ENCODE assay signal across 15 mouse cellular contexts in the genomic region with DNA sequence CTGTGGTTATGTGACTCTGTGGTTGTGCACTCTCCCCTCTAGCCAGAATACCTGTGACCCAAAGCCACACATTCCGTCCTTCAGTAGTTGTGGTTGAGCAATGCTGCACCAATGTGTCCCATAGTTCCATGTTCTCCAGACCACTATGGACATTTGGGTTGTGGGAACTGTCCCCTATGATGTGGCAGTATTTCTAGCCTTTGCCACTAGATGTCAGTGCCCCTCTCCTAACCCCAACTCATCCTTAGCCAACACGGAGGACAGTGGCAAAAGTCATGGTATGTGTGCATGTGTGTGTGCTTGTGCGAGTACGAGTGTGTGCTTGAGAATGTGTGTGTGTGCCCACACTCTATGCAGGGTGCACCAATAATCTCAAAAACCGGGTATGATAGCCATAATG. TPM values are rescaled to one million over a fixed set of nuclear protein-coding genes. Genes with fewer than 3 reads are reported as not detected.
A peak's percentile ranks its signal among the peaks of the same experiment; 100 is the strongest.
DNase-seq lines count a peak whose midpoint lies in the region; ATAC-seq and TF ChIP-seq lines count a peak whose summit lies in the region.
"Had no signal": no experiment of that assay in that cellular context is flagged by ENCODE, and none has a peak within 500 bp of the region (broad histone marks: within the 10 kb centered on the region; RNA-seq: fewer than 3 reads in every experiment).

No protein-coding gene starts in this region.

- no peak overlapping the region for H3K27ac ChIP-seq in kidney, adult 2 months (ENCODE audit: insufficient read depth, low read depth, low read length)
- no peak overlapping the region for H3K27ac ChIP-seq in kidney, embryonic 15.5 days
- H3K27ac ChIP-seq in ES-E14 (ENCODE audit: insufficient read depth, low read depth, low read length, poor library complexity, severe bottlenecking) = no peak overlapping the region
- H3K27ac ChIP-seq: forebrain, embryonic 13.5 days; heart, embryonic 13.5 days had no signal

- H3K4me2 ChIP-seq in kidney, embryonic 15.5 days = no peak overlapping the region
- H3K4me2 ChIP-seq: forebrain, embryonic 13.5 days; heart, embryonic 13.5 days had no signal

- no peak for ATAC-seq in kidney, embryonic 15.5 days (replicated peaks; ENCODE audit: low FRiP score)
- ATAC-seq: forebrain, embryonic 13.5 days; hindbrain, embryonic 16.5 days had no signal

- no peak overlapping the region for H3K4me3 ChIP-seq in kidney, adult 2 months (ENCODE audit: insufficient read depth, low read depth, low read length)
- no peak overlapping the region for H3K4me3 ChIP-seq in kidney, embryonic 15.5 days (replicated peaks)
- H3K4me3 ChIP-seq in C2C12 (ENCODE audit: insufficient read depth, poor library complexity, severe bottlenecking) = no peak overlapping the region
- H3K4me3 ChIP-seq in ES-E14 (ENCODE audit: insufficient read depth in 1 of 2, low read depth in 1 of 2, low read length in 2 of 2, poor library complexity in 1 of 2, severe bottlenecking in 1 of 2) = no peak overlapping the region
- H3K4me3 ChIP-seq in megakaryocyte, embryonic 14.5 days (replicated peaks) = peak overlapping the region; percentile 11
- H3K4me3 ChIP-seq: forebrain, embryonic 13.5 days; heart, embryonic 13.5 days had no signal

- H3K9me3 ChIP-seq in kidney, embryonic 15.5 days (replicated peaks) = no peaks in the 10 kb centered on the region
- H3K9me3 ChIP-seq in ES-E14 (ENCODE audit: control insufficient read depth, insufficient read depth, low read depth, low read length) = no peaks in the 10 kb centered on the region
- H3K9me3 ChIP-seq in megakaryocyte, embryonic 14.5 days = peaks cover 5% of the 10 kb centered on the region
- H3K9me3 ChIP-seq: forebrain, embryonic 13.5 days; heart, embryonic 13.5 days had no signal

- 43% methylated on average over 5 of the region's 5 CpGs for WGBS in kidney, adult 2 months
- WGBS in kidney, embryonic 15.5 days = 43% methylated on average over 5 of the region's 5 CpGs

- H3K9ac ChIP-seq in kidney, embryonic 15.5 days = no peak overlapping the region
- no peak overlapping the region for H3K9ac ChIP-seq in ES-E14 (ENCODE audit: insufficient read depth, low read depth, low read length, poor library complexity, severe bottlenecking)
- H3K9ac ChIP-seq: forebrain, embryonic 13.5 days; heart, embryonic 13.5 days had no signal

- no peak for DNase-seq in kidney, adult 2 months
- DNase-seq in ES-E14 (ENCODE audit: low read depth, low spot score) = no peak
- DNase-seq in B cell, adult 2 months = no peak
- no peak for DNase-seq in thymus, postnatal 36 days
- DNase-seq: lung, postnatal 14 days; right cerebral cortex, adult 18-20 months had no signal

- no peaks in the 10 kb centered on the region for H3K79me3 ChIP-seq in C2C12 (ENCODE audit: low read depth)

- in situ Hi-C loops in ES-E14 (cut with MboI; ENCODE audit: low sequenced_read_pairs in 2 of 2, unreplicated experiment in 2 of 2) = no loop called here

- peak; percentile 59 for TF ChIP-seq CTCF in kidney, adult 2 months (conservative IDR thresholded peaks at IDR 0.05; ENCODE audit: insufficient read depth, insufficient read length, low read depth, low read length)
- TF ChIP-seq CTCF in C2C12 (IDR thresholded peaks at IDR 0.05; ENCODE audit: control insufficient read depth, insufficient read depth, insufficient read length) = peak; percentile 37

- no peaks in the 10 kb centered on the region for H3K79me2 ChIP-seq in C2C12 (ENCODE audit: control insufficient read depth, insufficient read depth)

- peaks cover 3% of the 10 kb centered on the region for H3K27me3 ChIP-seq in kidney, adult 2 months (replicated peaks; ENCODE audit: control insufficient read depth, insufficient read depth, low read length)
- H3K27me3 ChIP-seq in kidney, embryonic 15.5 days = peaks cover 84% of the 10 kb centered on the region
- peaks cover 21% of the 10 kb centered on the region for H3K27me3 ChIP-seq in C2C12 (ENCODE audit: control insufficient read depth, insufficient read depth, insufficient read length)
- H3K27me3 ChIP-seq in megakaryocyte, embryonic 14.5 days (replicated peaks) = peaks cover 77% of the 10 kb centered on the region

- no peaks in the 10 kb centered on the region for H3K36me3 ChIP-seq in kidney, adult 2 months (ENCODE audit: control insufficient read depth, insufficient read depth, low read length)
- H3K36me3 ChIP-seq in kidney, embryonic 15.5 days = no peaks in the 10 kb centered on the region
- H3K36me3 ChIP-seq in C2C12 (ENCODE audit: control insufficient read depth, insufficient read depth) = no peaks in the 10 kb centered on the region
- no peaks in the 10 kb centered on the region for H3K36me3 ChIP-seq in ES-E14 (ENCODE audit: control insufficient read depth, insufficient read depth, low read length, poor library complexity, severe bottlenecking)
- H3K36me3 ChIP-seq in megakaryocyte, embryonic 14.5 days (replicated peaks; ENCODE audit: low read length) = no peaks in the 10 kb centered on the region
- H3K36me3 ChIP-seq: heart, embryonic 13.5 days had no signal

- no peak overlapping the region for H3ac ChIP-seq in C2C12 (ENCODE audit: control insufficient read depth, insufficient read length, low read depth)

- no peak for TF ChIP-seq POLR2A in kidney, adult 2 months (IDR thresholded peaks at IDR 0.05; ENCODE audit: low read depth, low read length)

- H3K4me1 ChIP-seq in kidney, adult 2 months (ENCODE audit: control insufficient read depth, insufficient read depth, low read length) = no peaks in the 10 kb centered on the region
- peaks cover 12% of the 10 kb centered on the region for H3K4me1 ChIP-seq in kidney, embryonic 15.5 days
- peaks cover 0 to 7% of the 10 kb centered on the region in 2 experiments; a peak in 1 of 4 replicates for H3K4me1 ChIP-seq in ES-E14 (ENCODE audit: control insufficient read depth in 2 of 2, insufficient read depth in 2 of 2, low read length in 2 of 2, poor library complexity in 1 of 2)
- H3K4me1 ChIP-seq in megakaryocyte, embryonic 14.5 days = peaks cover 30% of the 10 kb centered on the region

TF ChIP-seq in C2C12, 6 proteins besides CTCF, POLR2A, EP300 and RAD21:
- TF ChIP-seq MYOD1 (IDR thresholded peaks at IDR 0.05; ENCODE audit: control insufficient read depth, insufficient read length, low read depth) = no peak
- peak; percentile 34 for TF ChIP-seq CEBPB (IDR thresholded peaks at IDR 0.05; ENCODE audit: low read depth)

TF ChIP-seq in ES-E14, 5 proteins besides CTCF, POLR2A, EP300 and RAD21:
- TF ChIP-seq ZNF384 (IDR thresholded peaks at IDR 0.05; ENCODE audit: low read depth, low read length) (no peak), CHD2 (IDR thresholded peaks at IDR 0.05; ENCODE audit: low read depth, low read length) (no peak), ZC3H11A (IDR thresholded peaks at IDR 0.05; ENCODE audit: borderline replicate concordance, low read depth, low read length) (peak; percentile 48; the same call in 1 of the 2 replicates), HCFC1 (IDR thresholded peaks at IDR 0.05; ENCODE audit: borderline replicate concordance, insufficient read depth, low read length) (no peak), MAFK (IDR thresholded peaks at IDR 0.05; ENCODE audit: insufficient read depth, low read depth, low read length) (no peak)

RNA-seq across cellular contexts. Expression of gene Faim, which starts 9.7 kb away (rescaled TPM):
- polyA plus RNA-seq in kidney, adult 2 months (2012; rRNA removed) = 3.5 and 4.5 TPM in 2 replicates
- 45.1 and 50.3 TPM in 2 replicates for polyA plus RNA-seq in kidney, embryonic 15.5 days (2015; fragmentation: Nextera tagmentation; extraction: Ambion mirVana)
- polyA plus RNA-seq in C2C12 (2012; fragmentation: generic; extraction: Trizol) = 22.1 TPM
- total RNA-seq in ES-E14 (2012; rRNA removed) = 26.0 and 30.9 TPM in 2 replicates
- polyA plus RNA-seq in megakaryocyte, embryonic 14.5 days (2012; ENCODE audit: insufficient read depth, low replicate concordance) = 16.5 TPM in 1 of 2 replicates, not detected in the other

RNA-seq across cellular contexts. Expression of gene Foxl2, which starts 21.4 kb away (rescaled TPM):
- not detected in 2 replicates for polyA plus RNA-seq in kidney, adult 2 months (2012; rRNA removed)
- not detected in 2 replicates for polyA plus RNA-seq in kidney, embryonic 15.5 days (2015; fragmentation: Nextera tagmentation; extraction: Ambion mirVana)
- 0.01 TPM for polyA plus RNA-seq in C2C12 (2012; fragmentation: generic; extraction: Trizol)
- total RNA-seq in ES-E14 (2012; rRNA removed) = 0.36 TPM in 1 of 2 replicates, not detected in the other
- polyA plus RNA-seq in megakaryocyte, embryonic 14.5 days (2012; ENCODE audit: insufficient read depth, low replicate concordance) = not detected in 2 replicates
- polyA plus RNA-seq: heart, embryonic 13.5 days; stomach, embryonic 16.5 days had no signal

RNA-seq across cellular contexts. Expression of gene Gm1123, which starts 59.0 kb away (rescaled TPM):
- polyA plus RNA-seq in kidney, adult 2 months (2012; rRNA removed) = 0.25 and 0.37 TPM in 2 replicates
- 0.17 and 0.80 TPM in 2 replicates for polyA plus RNA-seq in kidney, embryonic 15.5 days (2015; fragmentation: Nextera tagmentation; extraction: Ambion mirVana)
- not detected for polyA plus RNA-seq in C2C12 (2012; fragmentation: generic; extraction: Trizol)
- not detected in 2 replicates for total RNA-seq in ES-E14 (2012; rRNA removed)
- not detected in 2 replicates for polyA plus RNA-seq in megakaryocyte, embryonic 14.5 days (2012; ENCODE audit: insufficient read depth, low replicate concordance)
- total RNA-seq: left cerebral cortex, postnatal 25 days had no signal
- polyA plus RNA-seq: heart, embryonic 13.5 days; neural tube, embryonic 11.5 days had no signal
